Mouse (Mus musculus) spleen, adult 12 weeks (tissue): ENCODE measurements around the gene Klhl29.

Experiments used
- DNase-seq: peaks from one replicate; pipeline ENCODE4 v3.0.0; 2022; ENCODE audit warnings: low spot score

Gene Klhl29

DNA sequence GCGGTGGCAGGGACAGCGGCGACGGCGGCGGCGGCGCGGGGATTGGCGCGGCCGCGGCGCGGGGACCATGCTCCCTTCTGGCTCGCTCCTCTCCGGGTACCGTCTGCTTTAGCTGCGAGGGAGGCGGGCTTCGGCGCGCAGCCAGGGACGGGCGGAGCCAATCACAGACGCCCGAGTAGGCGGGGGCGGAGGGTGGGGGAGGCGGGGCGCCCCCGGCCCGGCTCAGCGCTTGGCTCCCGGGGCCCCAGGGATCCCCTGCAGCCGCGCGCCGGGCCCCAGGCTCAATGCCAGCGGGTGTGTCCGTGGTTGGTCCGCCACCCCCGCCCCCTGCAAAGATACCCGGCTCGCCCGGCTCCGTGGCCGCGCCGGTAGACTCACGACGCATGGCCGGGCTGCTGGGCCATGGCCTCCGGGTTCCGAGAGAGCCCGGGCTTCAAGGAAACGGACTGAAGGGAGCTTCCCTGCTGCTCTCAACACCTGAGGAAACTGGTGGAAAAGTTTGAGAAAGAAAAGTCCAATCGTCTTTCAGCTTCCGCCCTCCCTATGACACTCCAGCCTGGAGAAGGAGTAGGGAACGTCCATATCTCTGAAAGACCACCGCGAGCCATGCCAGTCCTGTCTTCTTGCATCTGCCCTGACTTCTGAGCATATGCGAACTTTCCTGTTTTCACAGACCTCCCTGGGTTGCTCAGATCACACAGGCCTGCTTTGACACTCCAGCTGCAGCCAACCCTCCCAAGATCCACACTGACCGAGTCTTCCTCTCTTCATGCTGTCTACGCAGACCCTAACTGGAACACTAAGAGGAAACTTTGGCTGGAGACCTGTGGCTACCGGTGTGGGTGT, at the start of gene Klhl29:
Gene Klhl29 (minus strand): TSS at position 67 of the 846 bp plus-strand sequence.
- DNase-seq = no peak

DNA sequence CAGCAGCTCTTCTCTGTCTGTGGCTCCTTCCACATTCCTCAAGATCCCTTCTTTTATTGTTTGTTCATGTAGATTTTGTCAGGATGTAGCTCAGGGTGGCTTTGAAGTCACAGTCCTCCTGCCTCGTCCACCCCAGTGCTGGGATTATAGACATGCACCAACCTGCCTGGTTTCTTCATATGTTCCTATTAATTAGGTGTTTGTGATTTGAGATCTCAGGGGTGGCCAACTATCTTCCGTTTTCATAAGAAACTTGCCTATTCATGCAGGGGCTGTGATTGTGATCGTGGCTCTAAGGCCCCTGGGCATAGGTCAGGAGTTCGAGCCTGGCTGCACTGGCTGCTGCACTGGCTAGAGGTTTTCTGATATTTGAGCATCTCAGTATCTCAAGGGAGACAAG, 49.8 kb upstream of the Klhl29 start:
- DNase-seq = no peak

DNA sequence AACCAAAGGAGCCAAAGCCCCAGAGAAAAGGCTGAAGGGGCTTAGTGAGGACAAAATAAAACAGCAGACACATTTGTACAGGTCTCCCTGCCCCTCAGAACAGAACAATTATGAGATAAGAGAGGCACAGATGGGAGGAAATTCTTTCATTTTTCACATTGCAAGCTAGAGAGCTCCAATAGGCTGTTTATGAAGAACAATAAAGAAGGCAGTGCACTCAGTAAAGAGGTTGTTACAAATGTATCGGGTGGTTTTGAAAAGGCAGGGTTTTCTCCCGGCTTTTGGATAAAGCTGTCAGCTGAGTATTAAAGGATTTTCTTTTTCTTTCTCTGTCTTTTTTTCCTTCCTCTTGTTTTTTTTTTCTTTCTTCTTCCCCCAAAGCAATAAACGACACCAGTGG, 40.3 kb upstream of the Klhl29 start:
- no peak for DNase-seq

DNA sequence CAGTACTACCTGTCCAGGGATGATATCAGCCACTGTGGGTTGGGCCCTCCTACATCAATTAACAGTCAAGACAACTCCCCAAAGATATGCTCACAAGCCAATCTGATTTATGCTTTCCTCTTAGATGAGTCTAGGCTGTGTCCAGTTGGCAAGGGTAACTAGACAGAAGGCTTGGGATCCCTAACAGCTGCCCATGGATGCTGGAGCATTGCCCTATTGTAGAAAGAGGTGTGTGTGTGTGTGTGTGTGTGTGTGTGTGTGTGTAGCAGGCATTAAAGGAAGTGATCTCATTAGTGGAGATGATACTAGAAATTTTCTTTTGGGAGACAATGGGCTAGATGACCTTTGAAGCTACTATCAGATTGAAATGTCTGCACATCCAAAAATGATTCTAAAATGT, 38.5 kb upstream of the Klhl29 start:
- DNase-seq = no peak

DNA sequence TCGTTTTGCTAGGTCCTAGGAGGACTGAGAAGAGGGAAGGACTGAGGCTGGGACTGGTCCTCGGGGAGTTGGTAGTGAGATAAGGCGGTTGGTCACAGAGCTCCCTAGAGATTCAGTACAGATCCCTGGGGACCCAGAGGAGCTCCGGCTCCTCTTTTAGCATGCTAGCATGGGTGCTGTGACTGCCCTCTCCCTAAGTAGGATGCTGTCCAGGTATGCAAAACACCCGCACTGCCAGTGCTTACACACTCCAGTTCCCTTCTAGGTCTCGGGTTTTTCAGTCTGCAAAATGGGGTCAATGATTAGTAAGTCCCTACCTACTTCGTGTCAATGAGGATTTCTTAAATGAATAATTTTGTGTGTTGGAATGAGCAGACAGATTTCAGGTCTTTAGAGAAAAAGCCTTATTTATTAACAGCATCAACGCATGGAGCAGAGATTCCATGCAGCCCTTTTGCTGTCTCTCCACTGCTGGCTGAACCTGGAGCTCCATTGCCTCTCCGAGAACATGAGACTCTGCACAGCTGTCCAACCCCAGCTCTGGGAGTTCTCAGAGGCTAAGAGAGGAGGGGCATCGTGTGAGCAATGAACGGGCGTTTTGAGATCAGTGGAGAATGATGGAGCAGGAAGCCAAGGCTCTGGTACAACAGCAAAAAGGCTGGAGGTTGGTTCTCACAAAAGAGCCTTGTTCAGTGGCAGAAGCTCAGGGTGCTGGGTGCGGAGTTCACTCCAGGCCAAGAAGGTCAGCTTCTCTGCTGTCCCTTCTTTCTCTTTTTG, 36.5 kb upstream of the Klhl29 start:
- no peak for DNase-seq

DNA sequence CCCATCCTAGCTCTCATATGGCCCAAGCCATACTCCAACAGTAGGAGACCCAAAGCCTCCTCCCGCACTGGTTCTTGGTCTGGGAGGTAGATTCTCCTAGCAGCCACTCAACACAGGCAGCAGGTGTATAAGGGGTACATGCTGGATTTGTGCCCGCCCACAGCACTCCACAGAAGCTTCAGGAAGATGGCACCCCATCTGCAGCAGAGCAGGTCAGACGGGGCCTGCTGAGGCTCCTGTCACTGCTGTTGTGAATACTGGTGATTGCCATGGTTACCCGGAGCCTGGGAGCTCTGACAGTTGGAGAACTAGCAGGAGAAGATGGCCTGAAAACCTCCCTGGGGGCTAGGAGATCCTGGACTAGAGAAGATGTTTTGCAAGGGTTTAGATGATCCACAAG, 35.9 kb upstream of the Klhl29 start:
- no peak for DNase-seq

DNA sequence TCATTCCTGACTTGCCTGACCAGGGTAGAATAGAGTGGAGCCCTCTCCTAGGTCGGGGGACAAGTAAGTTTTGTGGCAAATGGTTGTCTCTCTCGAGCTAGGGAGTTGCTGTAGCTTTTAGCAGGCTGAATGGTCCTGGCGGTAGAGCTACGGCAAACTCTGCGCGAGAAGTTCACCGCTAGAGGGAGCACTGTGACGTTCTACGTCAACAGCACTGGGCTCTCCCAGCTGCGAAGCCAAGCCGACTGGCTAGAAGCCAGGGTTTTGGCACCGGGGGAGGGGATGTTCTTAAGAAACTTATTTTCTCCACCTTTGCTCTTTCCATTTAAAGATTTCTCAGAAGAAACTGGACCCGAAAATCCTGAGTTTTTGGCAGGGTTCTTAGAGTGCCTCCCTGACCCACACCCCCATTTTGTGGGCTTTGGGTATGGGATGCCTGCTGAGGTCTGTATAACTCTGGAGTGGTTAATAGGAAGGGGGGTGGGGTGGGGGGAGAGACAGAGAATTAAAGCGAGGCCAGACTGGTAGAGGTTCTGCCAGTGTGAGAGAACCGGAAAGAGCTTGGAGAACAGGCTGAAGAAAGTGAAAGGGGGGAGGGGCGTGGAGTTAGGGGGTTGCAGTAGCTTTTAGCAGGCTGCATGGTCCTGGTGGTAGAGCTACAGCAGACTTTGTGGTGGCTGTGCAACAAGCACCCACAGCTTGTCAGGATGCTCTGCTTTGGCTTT, 35.1 kb upstream of the Klhl29 start:
- DNase-seq = no peak

DNA sequence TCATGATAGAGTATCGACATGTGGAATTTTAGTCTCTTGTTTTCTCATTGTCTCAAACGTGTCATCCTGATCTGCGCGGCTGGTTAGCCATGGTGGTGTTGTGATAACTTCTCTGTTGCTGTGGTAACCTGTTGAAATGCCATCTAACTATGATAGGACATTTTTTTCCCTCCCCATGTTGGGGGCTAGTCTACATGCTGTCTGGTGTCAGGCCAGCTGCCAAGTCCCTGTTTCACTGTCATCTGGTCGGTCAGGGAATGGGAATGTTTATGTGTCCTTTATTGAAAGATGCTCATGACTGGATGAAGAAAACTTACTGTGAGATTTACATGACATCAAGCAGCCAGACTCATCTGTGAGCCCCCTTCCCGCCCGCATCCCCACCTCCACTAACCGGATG, 31.7 kb upstream of the Klhl29 start:
- no peak for DNase-seq

DNA sequence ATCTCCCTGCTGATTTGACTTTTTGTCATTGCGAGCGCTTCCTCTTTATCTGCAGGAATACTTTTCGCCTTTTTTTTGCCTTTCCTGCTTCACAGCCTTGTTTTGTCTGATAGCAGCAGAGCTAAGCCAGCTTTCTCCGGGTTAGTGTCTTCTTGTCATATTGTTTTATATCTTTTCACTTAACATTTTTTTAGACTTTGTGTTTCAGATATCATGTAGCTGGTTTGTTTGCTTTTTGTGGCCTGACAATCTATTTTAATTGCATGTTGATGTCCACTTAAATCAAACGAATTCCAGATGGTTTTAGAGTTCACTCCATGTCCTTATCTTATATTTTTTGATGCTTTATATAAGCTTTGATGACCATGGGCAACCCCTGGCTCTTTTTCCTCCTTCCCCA, 21.9 kb upstream of the Klhl29 start:
- no peak for DNase-seq

DNA sequence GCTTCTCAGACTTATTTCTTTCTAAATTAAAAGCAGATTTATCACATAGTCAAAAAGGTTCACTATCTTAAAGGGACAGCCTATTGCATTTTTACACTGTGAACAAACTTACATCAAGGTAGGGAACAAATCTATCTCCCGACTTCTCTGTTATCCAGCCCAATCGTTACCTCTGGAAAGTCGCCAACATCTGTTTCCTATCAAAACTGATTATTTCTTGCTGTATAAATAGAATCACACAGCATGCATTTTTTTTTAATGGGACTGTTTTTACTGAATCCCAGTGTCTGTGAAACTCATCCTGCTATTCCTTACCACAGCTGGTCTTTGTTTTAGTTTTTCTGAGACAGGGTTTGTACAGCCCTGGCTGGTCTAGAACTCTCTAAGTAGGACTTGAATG, 19.7 kb upstream of the Klhl29 start:
- no peak for DNase-seq

DNA sequence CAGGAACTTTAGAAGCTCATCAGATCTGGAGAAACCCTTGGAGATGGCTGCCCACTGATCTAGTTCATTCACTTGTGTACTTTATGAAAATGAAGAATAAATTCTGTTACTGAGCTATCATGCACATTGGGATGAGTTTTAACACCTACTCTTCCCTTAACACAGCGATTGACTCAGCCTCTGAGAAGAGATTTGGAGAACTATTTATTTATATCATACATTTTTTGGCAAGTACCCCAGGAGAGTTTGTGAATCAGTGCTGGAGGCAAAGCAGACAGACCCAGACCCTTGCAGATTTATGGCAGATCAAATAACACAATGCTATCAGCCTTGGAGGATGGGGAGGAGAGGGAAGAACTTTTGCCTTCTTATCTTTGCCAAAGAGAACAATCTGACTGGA, 11.6 kb upstream of the Klhl29 start:
- no peak for DNase-seq

DNA sequence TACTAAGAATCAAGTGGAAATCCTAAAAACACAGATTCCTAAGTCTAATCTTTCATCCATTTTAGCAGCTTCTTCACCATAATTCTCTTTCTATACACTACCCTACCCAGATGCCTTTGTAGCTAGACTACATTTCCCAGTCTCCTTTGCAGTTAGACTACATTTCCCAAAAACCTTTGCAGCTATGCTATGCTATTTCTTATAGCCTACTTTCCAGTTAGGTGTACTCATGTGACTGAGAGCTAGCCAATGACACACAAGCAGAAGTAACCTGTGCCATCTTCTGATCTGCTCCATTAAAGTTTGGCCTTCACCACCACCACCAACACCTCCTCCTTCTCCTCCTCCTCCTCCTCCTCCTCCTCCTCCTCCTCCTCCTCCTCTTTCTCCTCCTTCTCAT, 11.2 kb upstream of the Klhl29 start:
- DNase-seq = no peak

DNA sequence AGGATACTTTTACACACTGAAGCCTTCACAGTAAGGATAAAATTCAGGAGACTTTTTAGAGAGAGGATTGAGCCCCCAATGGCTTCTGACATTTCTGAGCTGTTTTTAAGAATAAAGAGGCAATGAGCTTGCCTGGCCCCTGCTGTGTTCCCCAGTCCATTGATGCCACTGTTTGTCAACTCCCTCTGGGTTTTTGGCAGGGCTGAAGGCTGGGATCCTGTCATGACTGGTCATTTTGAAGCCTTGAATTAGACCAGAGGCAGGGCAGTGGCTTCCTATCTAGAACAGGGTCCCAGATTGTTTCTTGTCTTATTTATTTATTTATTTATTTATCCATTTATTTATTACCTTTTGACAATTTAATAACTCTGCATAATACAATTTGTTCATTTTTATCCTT, 6.2 kb upstream of the Klhl29 start:
- no peak for DNase-seq

DNA sequence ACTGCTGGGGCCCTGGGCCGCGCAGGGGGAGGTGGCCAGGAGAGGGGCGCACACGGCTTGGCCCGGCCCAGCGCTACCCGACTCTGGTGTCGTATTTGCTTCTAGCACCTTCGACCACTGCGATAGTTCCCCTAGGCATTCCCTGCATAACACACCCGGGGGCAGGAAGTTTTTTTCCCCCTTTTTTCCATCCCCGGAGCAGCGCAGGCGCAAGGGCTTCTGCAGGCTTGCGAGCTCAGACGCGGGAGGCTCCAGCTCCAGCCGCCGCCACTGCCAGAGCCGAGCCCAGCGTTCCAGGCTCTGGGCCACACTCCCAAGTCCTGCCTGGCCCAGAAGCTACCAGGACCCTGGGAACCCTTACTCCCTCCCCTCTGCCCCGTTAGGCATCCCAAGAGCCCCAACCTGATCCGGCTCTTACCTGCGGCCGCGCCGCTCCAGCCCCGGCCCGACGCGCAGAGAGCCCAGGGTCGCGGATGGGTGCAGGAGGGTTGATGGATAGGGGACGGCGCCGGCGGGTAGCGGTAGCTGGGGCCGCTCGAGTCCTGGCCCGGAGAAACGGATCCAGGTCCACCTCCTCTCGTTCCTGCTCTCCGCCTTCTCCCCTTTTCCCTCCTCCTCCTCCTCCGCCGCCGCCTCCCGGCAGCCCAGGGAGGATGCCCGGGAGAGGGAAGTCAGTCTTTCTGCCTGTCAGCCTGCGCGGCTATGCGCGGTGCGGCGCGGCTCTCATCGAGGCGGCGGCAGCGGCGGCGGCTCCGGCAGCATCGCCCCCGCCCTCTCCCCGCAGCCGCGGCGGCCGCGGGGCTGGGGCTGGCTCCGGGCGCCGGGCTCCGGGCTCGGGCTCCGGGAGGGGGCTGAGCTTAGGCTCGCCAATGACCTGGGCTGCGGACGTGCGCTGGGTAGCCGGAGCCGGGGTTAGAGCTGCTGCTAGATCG, 532 bp downstream of the Klhl29 start:
- no peak for DNase-seq

DNA sequence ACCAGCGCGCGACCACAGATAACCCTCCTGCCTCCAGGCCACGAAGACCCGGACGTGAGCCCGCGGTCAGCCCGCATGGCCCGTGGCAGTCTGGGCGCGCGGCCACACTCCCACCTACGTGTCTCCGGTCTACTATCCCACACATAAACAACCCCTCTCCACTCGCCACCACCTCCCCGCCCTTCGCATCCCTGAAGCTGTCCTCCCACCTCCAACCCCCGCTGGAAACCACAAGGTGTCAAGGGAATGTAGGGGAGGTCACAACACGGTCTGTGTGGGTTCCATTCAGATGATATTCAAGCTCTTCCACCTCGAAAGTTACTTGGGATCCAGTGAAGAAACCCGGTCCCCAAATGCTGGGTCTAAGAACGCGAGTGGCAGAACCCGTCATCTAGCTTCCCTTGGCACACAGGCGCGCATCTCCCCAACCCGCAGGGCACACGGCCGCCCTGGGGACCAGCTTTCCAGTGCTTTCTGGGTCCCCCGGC, 1.2 kb downstream of the Klhl29 start:
- no peak for DNase-seq

DNA sequence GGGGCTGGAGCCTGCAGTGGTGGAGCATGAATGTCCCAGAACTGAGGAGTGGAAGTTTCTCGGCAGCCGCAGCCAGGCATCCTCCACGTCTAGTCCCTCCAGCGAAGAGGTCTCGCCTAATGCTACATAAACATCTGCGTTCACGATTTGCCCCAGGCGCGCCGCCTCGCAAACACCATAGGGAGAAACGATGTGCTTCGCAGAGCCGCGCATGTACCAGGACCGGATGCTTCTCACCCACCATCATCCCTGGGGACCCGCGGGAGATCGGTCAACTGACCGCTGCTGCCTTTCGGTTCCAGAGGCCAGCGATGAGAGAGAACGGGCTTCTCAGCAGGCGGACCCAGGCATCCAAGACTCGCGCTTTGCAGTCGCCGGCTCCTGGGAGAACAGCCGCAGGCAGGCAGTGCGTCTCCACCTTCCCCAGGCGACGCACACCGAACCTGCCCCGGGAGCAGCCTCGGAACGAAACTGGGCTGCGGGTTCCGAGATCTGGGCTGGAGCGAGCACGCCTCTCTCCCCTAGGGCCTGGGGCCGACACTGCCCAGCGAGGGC, 1.8 kb downstream of the Klhl29 start:
- no peak for DNase-seq

DNA sequence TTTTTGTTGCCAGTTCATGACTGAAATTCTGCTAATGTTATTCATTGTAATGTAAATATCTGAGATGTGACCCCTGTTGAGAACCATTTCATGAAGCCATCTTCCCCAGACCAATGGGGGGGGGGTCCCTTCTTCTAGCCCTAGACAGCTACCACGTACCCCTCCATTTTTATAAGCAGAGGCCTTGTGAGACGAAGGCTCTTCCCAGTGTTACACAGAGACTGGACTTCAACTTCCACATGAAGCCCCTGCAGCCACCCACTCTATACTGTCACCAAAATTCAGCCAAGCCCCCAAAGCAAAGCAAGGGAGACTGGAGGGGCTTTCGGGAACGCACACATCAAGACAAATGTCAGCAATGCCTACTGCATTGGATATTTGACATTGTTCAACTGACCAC, 6.1 kb downstream of the Klhl29 start:
- DNase-seq = no peak

DNA sequence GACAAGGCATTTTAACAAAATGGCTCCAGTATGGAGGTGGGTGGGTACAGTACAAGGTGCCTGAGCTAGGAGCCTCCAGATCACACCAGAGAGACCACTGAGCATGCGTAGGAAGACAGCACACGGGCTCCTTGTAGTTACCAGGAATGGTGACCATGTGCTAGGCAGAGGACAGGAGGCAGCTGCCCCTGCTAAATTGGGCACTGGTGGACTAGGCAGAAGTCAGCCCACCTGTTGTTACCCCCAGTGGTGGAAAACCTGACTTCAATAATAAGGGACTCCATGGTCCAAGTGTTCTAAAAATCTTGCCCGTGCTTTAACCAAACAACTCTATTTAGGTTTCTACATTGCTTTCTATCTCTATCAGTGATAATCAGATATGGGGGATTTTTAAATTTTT, 10.6 kb downstream of the Klhl29 start:
- no peak for DNase-seq

DNA sequence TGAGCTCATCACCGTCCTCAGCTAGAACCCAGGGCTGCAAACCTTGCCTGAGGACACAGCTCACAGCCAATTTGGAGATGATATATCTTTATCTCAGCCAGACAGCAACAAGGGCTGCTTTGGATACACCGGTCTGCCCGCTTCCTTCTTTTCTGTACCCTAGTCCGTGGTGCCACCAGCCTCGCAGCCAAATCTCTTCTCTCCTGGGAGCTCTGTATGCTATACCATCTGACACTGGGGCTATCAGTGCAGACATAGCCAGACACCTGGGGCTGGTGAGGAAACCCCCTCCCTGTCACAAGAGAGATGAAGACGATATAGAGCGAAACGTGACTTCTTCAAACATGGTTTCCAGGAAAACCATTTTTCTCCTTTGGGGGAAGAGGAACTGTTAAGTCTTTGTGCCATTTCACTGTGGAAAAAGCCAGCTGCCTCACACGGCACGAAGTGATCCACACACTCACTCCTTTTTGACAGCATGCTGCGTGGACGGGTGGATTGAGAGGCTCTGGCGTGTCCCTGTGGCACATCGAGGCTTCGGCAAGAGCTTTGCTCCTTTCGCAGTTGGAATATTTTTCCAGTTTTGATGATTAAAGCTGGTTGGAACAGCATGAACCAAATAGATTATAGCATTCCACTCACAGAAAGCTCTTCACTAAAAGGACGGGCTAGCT, 11.4 kb downstream of the Klhl29 start:
- DNase-seq = no peak

DNA sequence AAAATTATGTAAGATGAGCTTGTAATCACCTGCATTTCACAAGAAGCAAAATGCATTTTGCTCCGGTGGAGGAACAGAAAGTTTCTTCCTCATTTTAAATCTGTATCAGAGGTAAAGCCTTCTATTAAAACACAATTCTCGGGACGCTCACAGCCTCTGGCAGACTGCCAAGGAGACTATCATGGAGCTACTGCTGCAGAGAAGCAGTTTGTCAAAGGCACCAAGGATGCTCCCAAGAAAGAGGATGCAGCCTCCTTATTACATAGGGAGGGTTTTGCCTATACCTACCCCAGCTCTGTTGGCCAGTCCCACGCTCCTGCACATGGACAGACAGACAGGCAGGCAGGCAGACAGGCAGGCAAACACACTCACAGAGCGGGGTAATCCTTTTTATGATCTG, 16.4 kb downstream of the Klhl29 start:
- no peak for DNase-seq

DNA sequence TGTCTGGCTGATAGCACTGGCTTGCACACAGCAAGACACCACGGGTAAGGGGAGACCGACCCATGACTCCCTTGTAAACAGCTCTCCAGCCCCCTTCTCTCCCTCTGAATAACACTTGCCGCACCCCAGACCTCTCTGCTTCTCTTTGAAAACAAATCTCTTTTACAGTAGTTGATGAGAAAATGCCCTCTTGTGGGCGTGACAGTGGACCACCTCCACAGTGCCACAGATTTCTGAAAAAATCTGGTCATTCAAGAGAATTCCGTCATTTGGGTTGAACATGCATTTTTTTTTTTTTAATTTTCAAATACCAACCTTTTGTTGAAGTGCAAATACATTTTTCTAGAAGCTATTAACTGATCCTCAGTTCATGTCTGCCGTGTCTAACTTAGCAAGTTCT, 17.0 kb downstream of the Klhl29 start:
- no peak for DNase-seq
